Mouse (Mus musculus) midbrain, embryonic 14.5 days (tissue): ENCODE measurements around the gene Usp36. TPM values are rescaled to one million over a fixed set of nuclear protein-coding genes. Genes with fewer than 3 reads are reported as not detected.
"Not testable (repeated sequence)": the region's sequence is repeated elsewhere in the genome, so short reads cannot be mapped to it uniquely, and the experiment has no call there.

Source experiments
- ATAC-seq: fragments of 200-750 bp; cut with Nextera tagmentation; 2 replicates; pipeline ENCODE4 v1.8.0; 2017; ENCODE audit warnings: moderate number of reproducible peaks, moderate library complexity; ENCODE audit not compliant: low FRiP score, low TSS enrichment
- DNase-seq: peaks from one replicate; pipeline ENCODE4 v3.0.0-alpha.2; 2015
- H3K27ac ChIP-seq: fragments of 300-500 bp; sonication (generic); replicated peaks from 2 replicates; pipeline ENCODE4 v1.5.1; 2014; ENCODE audit warnings: mild to moderate bottlenecking, low read depth, low read length, moderate library complexity
- H3K27me3 ChIP-seq: fragments of 300-500 bp; sonication (generic); 2 replicates; pipeline ENCODE4 v1.6.1; 2014; ENCODE audit warnings: low read length, control low read depth, mixed read lengths; ENCODE audit not compliant: control insufficient read depth, insufficient read depth
- H3K36me3 ChIP-seq: fragments of 300-500 bp; sonication (generic); 2 replicates; pipeline ENCODE4 v1.6.1; 2014; ENCODE audit warnings: low read length, control low read depth; ENCODE audit not compliant: control insufficient read depth, insufficient read depth
- H3K4me1 ChIP-seq: fragments of 300-500 bp; sonication (generic); 2 replicates; pipeline ENCODE4 v1.6.1; 2014; ENCODE audit warnings: mild to moderate bottlenecking, antibody characterized with exemption, low read length, control low read depth; ENCODE audit not compliant: control insufficient read depth, insufficient read depth
- H3K4me2 ChIP-seq: fragments of 300-500 bp; sonication (generic); 2 replicates; pipeline ENCODE4 v1.6.1; 2014; ENCODE audit warnings: mild to moderate bottlenecking, low read length, moderate library complexity
- H3K4me3 ChIP-seq: fragments of 300-500 bp; sonication (generic); replicated peaks from 2 replicates; pipeline ENCODE4 v1.5.1; 2014; ENCODE audit warnings: low read depth, low read length
- H3K9ac ChIP-seq: fragments of 300-500 bp; sonication (generic); replicated peaks from 2 replicates; pipeline ENCODE4 v1.6.1; 2014; ENCODE audit warnings: mild to moderate bottlenecking, low read length, moderate library complexity
- H3K9me3 ChIP-seq: fragments of 300-500 bp; sonication (generic); 2 replicates; pipeline ENCODE4 v1.6.1; 2016; ENCODE audit warnings: low read length, control low read depth, mixed read lengths; ENCODE audit not compliant: control insufficient read depth
- WGBS: fragments of 180-500 bp; shearing (Covaris S2); extraction: QIAGEN DNeasy Blood & Tissue Kit; methylation state at CpG from one replicate; pipeline ENCODE4 v1.1.7; 2014; 5-methylcytosine and 5-hydroxymethylcytosine counted together
- polyA plus RNA-seq: library from polyadenylated mRNA; unstranded; fragments of >200 nt; fragmentation: Nextera tagmentation; extraction: Ambion mirVana; gene quantifications from 2 replicates; pipeline ENCODE4 v1.2.1, GENCODE M21; 2014

Usp36 gene
- polyA plus RNA-seq, 1 experiment from 2014 or later = 13.4 TPM

DNA sequence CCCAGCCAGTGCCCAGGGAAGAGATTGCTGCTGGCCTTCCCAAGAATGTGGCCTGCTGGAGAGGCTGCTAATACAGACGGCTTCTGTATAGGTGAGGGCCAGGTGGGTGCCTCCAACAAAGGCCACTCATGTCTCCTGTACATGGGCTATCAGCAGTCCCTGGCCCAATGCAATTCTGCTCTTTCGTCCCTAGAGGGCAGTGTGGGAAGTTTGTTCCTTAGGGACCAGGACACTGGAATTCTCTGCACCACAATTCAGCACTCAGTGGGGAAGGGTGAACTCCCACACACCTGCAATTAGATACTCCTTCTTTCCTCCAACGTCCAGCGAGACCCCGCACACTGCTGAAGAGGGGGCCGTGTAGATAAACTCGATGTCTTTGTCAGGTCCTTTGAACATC, 27.1 kb upstream of the Usp36 start:
- peaks cover 9% of the 10 kb centered on the region; the same call in 1 of the 2 replicates for H3K4me1 ChIP-seq
- no peak overlapping the region for H3K9ac ChIP-seq
- 31% methylated on average over 7 of the region's 7 CpGs for WGBS
- H3K36me3 ChIP-seq = peaks cover 34% of the 10 kb centered on the region
- H3K27me3 ChIP-seq = no peaks in the 10 kb centered on the region
- H3K27ac ChIP-seq = no peak overlapping the region
- H3K4me3 ChIP-seq = no peak overlapping the region
- ATAC-seq = no peak
- DNase-seq = peak; percentile 88
- H3K4me2 ChIP-seq = no peak overlapping the region
- H3K9me3 ChIP-seq = no peaks in the 10 kb centered on the region

DNA sequence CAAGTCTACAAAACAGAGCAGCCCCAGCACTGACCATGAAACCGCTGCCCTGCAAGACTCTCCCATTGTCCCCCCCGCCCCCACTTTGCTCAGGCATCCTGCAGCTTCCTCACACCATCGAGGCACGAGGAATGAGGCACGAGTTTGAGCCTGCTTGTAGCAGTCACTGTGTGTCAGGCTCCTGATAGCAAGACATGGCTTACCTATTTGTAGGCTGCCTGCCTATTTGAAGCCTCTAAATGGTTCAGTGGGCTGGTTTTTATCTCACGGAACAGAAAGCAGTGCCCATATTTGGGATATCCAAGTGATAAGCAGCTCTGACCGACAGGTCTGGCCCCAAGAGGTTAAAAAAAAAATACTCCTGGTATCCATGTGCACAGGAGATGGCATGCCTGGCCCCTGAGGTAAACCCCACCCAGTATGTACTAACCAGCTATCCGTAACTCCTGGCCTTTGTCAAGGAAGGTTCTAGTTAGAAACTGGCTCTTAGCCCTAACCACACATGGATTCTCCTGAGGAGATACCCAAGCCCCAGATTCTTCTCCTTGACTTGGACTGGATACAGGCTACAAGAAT, 26.3 kb upstream of the Usp36 start:
- no peak overlapping the region for H3K27ac ChIP-seq
- H3K36me3 ChIP-seq = peaks cover 38% of the 10 kb centered on the region
- no peaks in the 10 kb centered on the region for H3K9me3 ChIP-seq
- H3K4me3 ChIP-seq = no peak overlapping the region
- no peaks in the 10 kb centered on the region for H3K27me3 ChIP-seq
- no peak overlapping the region for H3K9ac ChIP-seq
- 90% methylated on average over 8 of the region's 8 CpGs for WGBS
- H3K4me2 ChIP-seq = no peak overlapping the region
- ATAC-seq (no peak), DNase-seq (no peak)
- H3K4me1 ChIP-seq = peaks cover 1% of the 10 kb centered on the region; the same call in 1 of the 2 replicates

DNA sequence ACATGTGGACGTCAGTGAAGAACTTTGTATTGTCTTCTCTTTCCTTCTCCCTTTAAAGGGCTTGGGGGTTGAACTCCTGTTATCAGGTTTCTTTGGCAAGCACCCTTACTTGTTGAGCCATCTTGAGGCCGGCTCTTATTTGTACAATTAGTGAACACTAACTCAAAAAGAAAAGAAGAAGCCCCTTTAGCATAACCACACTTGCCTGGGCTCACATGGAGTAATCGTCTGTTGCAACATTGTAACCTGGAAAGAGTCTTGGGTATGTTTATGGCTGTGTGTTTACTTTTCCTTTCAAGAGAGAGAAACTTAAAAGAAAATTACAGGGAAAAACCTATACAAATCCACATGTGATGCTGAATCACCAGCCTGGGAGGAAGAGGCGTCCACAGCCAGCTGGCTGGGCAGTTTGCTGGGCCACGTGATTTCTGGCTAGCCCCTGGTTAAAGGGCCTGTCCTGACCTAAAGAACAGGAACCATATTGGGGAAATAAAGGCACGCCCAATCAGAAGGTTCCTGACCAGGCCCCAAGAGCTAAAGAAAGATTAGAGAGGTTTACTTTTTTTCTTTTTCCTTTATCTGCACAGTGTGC, 22.2 kb upstream of the Usp36 start:
- Histone ChIP-seq H3K9ac (no peak overlapping the region), H3K27ac (no peak overlapping the region), H3K36me3 (peaks cover 42% of the 10 kb centered on the region), H3K27me3 (no peaks in the 10 kb centered on the region), H3K4me3 (no peak overlapping the region), H3K9me3 (0 out of 2 replicates have a peak, but pooled peaks cover 4% of the 10 kb centered on the region), H3K4me2 (no peak overlapping the region), H3K4me1 (no peaks in the 10 kb centered on the region)
- 89% methylated on average over 6 of the region's 6 CpGs for WGBS
- DNase-seq = no peak
- no peak for ATAC-seq

DNA sequence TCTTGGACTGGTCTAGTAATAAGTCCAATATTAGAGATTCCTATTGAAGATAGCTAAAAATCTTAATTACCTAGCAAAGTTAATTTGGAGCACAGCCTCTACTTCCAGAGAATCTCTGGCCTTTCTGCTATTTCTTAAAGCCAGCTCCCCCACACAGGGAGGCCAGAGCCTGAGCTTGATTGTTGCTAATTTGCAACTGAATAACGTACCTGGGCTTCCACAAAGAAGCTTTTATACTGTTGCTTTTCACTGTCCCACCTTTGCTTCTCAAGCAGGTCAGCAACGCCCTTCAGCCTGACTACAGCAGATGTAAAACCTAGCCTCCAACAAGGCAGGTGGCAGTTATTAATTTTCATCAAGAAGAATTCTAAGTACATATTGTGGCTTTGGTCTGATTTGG, 17.9 kb upstream of the Usp36 start:
- H3K9ac ChIP-seq, H3K4me2 ChIP-seq, ATAC-seq, H3K4me1 ChIP-seq, H3K27ac ChIP-seq, H3K27me3 ChIP-seq, H3K9me3 ChIP-seq, H3K4me3 ChIP-seq, DNase-seq: not testable (repeated sequence)
- peaks cover 32% of the 10 kb centered on the region for H3K36me3 ChIP-seq
- 82% methylated on average over 2 of the region's 2 CpGs for WGBS

DNA sequence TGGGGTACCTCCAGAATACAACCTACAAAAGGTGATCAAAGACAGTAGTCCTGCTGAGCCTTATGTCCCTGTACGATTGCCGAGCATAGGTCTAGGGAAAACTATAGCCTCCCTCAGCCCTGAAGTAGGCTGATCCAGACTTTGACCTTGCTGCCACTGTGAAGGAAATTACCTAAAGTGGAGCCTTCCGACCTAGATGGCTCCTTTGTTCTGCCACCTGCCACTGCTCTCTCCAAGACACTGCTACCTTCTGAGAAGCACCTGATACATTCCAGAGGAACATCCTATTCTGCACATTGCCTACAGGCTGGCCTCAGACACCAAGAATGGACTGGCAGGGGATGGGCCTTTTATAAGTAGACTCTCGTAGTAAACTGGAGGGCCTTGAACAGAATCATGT, 13.9 kb upstream of the Usp36 start:
- not testable (repeated sequence) for DNase-seq, H3K9me3 ChIP-seq, H3K27me3 ChIP-seq, ATAC-seq, H3K4me1 ChIP-seq, H3K4me3 ChIP-seq, H3K9ac ChIP-seq, H3K4me2 ChIP-seq, H3K27ac ChIP-seq
- peaks cover 21% of the 10 kb centered on the region; the same call in 1 of the 2 replicates for H3K36me3 ChIP-seq
- WGBS = 93% methylated on average over 4 of the region's 4 CpGs

DNA sequence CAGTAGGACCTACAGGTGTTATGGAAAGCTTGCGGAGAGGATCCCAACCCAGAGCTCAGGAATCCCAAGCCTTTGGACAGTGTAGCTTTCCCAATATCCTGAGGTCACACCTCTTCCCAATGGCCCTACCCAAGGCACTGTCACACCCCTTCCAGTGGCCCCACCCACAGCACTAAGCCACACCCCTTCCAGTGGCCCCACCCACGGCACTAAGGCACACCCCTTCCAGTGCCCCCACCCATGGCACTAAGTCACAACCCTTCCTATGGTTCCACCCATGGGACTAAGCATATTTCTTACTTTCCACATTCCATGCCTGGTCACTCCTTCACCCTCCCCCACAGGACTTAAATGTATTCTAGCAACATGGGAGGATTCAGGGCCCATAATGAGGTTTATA, 8.8 kb upstream of the Usp36 start:
- DNase-seq = no peak
- Histone ChIP-seq H3K4me2 (no peak overlapping the region), H3K9me3 (no peaks in the 10 kb centered on the region), H3K4me3 (no peak overlapping the region), H3K27ac (no peak overlapping the region), H3K27me3 (no peaks in the 10 kb centered on the region), H3K4me1 (no peaks in the 10 kb centered on the region), H3K36me3 (peaks cover 16% of the 10 kb centered on the region; the same call in 1 of the 2 replicates), H3K9ac (no peak overlapping the region)
- 82% methylated on average over 2 of the region's 2 CpGs for WGBS
- ATAC-seq = no peak

DNA sequence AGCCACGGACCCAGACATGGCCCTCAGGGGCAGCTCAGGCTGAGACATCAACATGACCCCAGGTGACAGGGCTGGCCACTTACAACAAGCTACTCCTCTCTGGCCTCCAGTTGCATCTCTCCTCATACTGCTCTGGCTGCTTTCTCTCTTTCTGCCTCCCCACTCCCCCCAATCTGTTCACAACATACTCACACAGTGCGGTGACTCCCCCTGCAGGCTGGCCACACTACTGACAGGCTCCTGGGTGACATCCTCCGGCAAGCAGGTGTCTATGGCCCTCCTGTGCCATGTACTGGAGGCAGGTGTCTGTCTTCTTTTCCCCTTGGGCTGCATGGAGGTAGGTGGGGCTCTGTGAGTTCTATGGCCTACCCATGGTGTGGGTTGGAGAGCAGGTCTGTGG, 7.9 kb upstream of the Usp36 start:
- DNase-seq = no peak
- H3K9me3 ChIP-seq = no peaks in the 10 kb centered on the region
- H3K4me2 ChIP-seq = no peak overlapping the region
- H3K27me3 ChIP-seq = no peaks in the 10 kb centered on the region
- H3K9ac ChIP-seq = no peak overlapping the region
- H3K27ac ChIP-seq = no peak overlapping the region
- peaks cover 9% of the 10 kb centered on the region; the same call in 1 of the 2 replicates for H3K36me3 ChIP-seq
- WGBS = 84% methylated on average over 3 of the region's 3 CpGs
- ATAC-seq = no peak
- no peaks in the 10 kb centered on the region for H3K4me1 ChIP-seq
- H3K4me3 ChIP-seq = no peak overlapping the region

DNA sequence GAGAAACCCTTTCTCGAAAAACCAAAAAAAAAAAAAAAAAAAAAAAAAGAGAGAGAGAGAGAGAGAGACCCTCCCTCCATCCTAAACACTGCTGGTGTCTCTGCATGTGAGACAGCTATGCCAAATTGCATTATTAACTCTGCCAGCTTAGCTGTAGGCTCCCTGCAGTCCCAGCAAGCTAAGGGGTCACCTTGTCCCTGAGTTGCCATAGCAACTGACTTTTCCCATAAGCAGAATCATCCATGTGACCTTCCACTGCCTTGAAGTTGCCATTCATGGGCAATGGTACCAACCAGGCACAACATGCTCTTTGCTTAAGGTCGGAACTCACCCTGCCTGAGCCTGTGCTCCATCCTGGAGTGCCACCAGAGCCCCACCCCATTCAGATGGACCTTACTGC, 5.0 kb upstream of the Usp36 start:
- H3K9me3 ChIP-seq = no peaks in the 10 kb centered on the region
- no peak overlapping the region for H3K4me3 ChIP-seq
- no peaks in the 10 kb centered on the region for H3K27me3 ChIP-seq
- ATAC-seq = no peak
- H3K27ac ChIP-seq = 0 out of 2 replicates have a peak overlapping the region, but pooled peaks have one; percentile 26
- H3K9ac ChIP-seq = no peak overlapping the region
- 71% methylated on average over 2 of the region's 2 CpGs for WGBS
- H3K36me3 ChIP-seq = no peaks in the 10 kb centered on the region
- no peak overlapping the region for H3K4me2 ChIP-seq
- DNase-seq = peak; percentile 50
- no peaks in the 10 kb centered on the region for H3K4me1 ChIP-seq

DNA sequence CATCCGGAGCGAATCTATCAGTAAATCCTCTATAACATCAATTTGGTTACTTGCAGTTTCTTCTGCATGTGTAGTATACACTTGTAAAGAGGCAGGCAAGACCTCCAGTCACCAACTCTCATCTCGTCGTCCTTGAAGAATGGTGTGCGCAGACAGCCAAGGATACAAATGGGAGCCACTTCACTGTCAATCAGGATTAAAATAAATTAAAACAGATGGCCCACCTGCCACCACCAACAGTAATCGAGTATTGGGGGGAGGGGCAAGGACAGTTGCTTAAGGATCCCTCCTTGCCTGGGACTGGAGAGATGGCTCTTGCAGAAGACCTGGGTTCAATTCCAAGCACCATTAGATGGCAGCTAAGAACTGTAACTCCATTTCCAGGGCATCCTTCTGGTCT, 2.6 kb upstream of the Usp36 start:
- Histone ChIP-seq H3K9ac (no peak overlapping the region), H3K4me3 (no peak overlapping the region), H3K4me1 (peaks cover 9% of the 10 kb centered on the region), H3K27ac (no peak overlapping the region), H3K4me2 (no peak overlapping the region), H3K36me3 (no peaks in the 10 kb centered on the region), H3K27me3 (no peaks in the 10 kb centered on the region), H3K9me3 (no peaks in the 10 kb centered on the region)
- ATAC-seq = no peak
- DNase-seq = no peak
- WGBS = 52% methylated on average over 6 of the region's 6 CpGs
